Mouse (Mus musculus): ENCODE data around the gene Slc22a14. TPM values are rescaled to one million over a fixed set of nuclear protein-coding genes. Genes with fewer than 3 reads are reported as not detected.

Gene Slc22a14
- total RNA-seq, 4 experiments from 2014 or later: 0.31 to 0.47 TPM; not detected in 2

DNA sequence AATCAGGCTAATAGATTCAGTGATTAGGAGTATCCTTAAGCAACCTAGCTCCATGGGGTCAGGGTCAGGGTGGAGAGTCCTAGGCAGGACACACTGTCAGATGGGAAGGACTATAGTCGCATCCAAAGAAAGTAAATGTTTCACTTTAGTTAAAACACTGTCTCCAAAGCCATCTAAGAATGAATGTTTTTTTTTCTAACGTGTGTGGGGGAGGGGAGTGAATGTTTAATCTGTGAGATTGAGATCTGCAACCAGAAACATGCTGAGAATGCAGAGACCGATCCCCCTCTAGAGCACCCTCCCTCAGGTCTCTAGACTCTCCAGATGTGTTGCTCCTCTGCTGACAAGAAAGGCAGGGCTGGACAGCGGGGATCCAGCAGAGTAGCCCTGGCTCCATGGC lies 158.2 kb downstream of the Slc22a14 start:
- no peak for DNase-seq (ENCODE audit: low spot score)

DNA sequence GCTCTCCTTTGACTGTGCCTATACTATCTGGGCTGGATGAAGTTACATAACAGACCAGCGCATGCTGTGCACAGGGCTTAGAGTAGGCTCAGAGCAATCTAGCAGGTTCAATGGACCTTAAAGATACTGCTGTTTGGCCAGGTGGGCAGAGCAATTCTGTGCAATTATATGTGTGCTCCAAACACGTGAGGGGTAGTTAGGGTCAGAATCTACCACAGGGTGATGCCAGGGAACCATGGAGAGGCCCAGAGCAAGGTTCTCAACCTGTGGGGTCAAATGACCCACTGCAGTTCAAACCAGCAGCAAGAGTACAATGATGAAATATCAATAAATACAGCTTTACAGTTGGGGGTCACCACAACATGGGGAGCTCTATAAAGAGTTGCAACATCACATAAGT lies 158.7 kb downstream of the Slc22a14 start:
- no peak for DNase-seq (ENCODE audit: low spot score)

DNA sequence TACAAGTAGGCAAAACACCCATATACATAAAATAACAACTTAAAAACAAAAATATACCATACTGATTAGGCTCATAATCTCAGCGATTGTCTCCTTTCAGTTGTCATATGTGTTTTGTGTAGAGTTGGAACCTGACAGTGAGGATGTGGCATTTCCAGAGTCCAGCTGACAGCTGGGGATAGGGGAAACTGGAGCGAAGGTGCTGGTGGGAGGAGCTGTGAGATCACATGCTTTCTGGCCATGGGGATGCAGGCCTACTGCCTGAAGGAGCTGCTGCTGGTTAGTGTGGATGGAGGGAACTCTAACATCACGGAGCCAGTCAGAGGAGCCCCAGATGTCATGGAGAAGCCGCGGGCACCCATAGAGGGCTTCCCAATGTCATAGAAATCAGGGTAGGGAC lies 159.6 kb downstream of the Slc22a14 start:
- DNase-seq (ENCODE audit: low spot score): no peak

DNA sequence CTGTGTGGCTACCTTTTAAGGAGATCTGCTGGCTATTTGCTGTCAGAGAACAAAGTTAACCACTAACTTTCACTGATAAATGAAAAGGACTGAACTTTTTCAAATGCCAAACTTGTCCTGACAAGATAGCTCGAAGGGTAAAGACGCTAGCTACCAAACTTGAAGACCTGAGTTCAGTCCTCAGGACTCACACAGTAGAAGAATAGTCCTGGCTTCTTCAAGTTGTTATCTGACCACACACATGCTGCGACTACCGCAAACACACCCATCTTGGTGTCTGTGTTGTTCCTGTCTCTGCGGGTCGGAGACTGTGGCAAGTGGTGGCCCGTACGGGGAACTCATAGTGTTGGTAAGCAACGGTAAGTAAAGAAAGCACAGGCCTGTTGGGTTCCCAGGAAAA lies 161.7 kb downstream of the Slc22a14 start:
- DNase-seq (ENCODE audit: low spot score): no peak

DNA sequence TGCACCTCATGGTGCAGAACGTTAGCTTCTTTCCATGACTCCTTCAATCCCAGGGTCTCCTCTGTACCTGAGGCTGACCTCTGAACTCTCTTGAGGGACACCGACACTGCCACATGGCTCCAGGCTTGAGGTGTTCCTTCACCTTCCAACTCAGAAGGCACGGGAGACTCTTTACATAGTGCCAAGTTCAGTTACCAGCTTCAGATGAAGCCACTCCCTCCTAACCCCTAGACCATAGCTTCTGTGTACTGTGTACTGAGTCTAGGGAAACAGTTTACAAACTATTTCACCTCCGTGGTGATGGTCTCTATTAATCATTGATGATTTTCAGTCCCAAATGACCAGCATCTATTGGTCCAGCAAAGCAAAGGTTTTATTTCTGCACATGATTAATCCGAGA lies 163.7 kb downstream of the Slc22a14 start:
- DNase-seq (ENCODE audit: low spot score): no peak

DNA sequence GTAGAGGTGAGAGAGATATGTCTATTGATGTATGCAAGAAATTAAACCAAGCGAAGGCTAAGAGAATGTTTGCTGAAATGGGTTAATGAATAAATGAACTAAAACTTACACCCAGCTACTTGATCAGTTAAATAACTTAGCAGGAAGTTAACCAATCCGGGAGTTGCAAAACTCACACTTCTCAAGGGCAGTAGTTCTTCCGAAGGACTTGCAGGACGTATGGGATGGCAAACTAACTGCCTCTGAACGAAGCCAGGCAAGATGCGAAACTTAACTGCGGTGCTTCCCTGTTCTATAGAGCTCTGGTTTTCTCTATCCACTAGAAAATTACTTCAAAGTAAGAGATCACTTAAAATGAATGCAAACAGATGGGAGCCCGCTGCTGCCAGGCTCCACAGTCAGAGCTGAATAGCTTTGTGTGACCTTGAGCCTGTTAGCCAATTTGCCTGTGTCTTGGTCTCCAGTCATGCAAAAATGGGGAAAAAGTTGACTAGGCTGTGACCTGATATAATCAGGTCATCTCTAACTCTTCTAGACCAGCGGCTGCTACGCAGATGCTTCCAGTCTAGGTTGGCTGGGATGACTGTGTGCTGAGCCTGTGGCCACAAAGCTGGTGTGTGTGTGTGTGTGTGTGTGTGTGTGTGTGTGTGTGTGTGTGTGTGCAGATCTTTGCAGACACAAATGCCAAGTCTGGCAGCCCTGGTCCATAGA lies 166.0 kb downstream of the Slc22a14 start:
- DNase-seq (ENCODE audit: low spot score): no peak

DNA sequence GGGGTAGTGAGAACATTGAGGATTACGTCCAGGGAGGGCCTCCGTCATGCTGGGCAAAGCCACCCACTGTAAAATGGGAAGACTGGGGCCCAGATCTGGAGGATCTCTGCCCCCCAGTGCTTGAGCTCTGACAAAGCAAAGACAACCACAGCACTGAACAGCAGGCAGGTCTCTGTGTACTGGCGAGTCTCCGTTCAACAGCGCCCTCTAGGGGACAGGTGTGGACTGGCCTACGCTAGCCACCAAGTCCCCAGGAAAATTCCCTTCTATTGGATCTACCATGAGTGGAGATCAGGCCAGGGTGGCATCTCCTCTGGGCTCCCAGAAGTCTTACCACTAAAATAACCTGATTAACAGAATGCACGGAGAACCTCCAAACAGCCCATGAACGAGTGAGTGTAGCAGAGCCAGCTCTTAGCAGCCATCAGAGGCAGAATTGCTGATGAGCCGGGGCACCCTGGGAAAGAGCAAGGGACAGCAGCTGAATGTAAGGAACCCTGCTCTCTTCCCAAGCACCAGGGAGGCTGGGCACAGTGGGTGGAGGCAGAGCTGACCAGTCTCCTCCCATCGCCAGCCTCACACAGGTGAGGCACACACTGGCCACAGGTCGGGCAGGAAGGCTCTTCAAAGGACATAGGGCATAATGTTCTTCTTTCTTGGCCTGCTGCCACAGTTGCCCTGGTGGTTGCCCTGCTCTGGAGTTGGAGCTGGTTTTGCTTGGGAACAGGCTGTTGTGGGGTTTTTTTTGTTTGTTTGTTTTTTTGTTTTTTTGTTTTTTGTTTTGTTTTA lies 173.0 kb downstream of the Slc22a14 start:
- no peak for DNase-seq (ENCODE audit: low spot score)

DNA sequence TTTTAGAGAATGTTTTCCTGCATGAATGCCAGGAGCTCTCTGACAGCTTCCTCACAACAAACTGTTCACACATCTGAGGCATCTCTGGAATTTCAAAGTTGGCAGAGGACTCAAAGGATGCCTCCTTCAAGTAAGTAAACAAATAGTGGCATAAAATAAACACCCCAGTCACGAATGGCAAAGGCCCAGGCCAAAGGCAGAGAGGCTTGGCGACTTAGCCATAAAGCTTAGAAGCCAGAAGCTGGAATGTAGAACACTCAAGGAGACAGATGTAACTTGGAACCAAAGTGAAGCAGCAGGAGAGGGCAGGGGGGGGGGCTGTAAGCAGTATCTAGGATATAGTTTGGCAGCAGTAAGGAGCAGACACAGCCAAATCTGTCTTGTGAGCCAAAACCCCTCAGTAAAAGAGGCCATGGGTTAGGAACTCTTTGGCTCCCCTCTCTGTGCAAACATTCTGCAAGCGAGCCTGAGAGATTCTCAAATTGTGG lies 184.1 kb downstream of the Slc22a14 start:
- DNase-seq (ENCODE audit: low spot score): peak; percentile 30

DNA sequence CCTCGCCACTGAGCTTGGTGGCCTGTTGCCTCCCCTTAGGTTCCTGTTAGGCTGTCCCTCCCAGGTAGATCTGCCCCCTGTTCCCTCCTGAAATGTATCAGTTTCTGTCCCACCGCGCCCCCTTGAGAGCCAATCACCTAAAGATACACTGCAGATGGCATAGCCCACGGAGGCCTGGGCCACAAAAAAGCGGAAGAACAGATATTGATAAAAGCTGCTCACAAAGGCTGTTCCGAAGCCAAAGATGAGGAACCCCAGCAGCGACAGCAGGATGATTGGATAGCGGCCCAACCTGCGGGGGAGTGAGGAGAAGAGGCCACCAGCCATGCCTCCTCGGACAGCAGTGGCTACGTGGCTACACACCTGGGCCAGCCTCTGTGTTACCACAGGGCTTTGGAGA lies 186.1 kb downstream of the Slc22a14 start:
- DNase-seq (ENCODE audit: low spot score): no peak

DNA sequence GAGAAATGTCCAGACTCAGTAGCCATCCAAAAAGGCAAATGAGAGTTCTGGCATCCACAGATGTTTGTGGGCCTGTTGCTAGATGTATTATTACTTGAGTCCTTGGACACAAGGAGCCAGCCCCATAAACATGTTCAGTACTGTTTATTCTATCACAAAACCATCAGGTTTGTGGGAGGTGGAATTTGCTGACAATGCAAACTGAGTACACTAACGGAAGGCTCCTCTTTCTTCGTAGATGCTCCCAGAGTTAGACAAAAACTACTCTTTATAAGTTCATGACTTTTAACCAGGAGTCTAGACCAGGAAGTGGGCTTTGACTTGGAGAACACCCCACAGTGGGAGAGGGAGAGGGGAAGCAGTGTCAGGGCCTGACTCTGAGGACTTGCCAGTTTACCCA lies 197.7 kb downstream of the Slc22a14 start:
- DNase-seq (ENCODE audit: low spot score): no peak

DNA sequence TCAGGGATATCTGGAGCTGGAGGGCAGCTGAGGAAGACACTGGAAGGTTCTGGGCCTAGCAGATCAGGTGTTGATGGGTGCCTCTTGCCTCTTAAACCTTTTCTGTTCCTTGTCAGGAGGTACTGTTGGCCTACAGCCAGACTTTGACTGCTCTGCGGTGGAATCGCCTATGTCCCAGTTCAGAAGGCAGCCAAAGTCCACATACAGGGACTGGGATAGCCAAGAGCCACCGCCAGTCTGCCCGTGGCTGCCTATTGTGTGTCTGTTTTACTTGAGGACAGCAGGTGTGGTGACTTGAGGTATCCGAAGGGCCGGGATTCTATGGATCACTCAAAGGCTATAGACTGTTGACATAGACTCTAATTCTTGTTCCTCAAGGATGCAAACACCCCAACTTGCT lies 199.8 kb downstream of the Slc22a14 start:
- DNase-seq (ENCODE audit: low spot score): no peak

DNA sequence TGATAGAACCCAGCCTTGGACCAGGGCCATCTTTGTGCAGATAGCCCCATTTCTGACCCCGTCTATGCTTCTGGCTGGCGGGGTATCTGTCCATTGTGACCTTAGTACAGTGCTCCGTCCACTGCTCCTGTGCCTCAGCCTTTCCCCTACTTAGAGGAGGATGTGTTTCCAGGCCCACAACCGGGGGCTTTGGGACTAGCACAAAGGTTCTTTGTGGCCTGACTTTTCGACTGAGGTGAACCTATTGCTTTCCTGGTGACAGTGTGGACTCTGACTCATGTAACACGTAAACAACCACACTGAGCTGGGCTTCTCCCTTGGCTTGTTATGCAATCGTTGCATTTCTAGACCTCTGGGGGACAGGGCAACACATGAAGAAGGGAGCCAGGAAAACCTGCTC lies 200.6 kb downstream of the Slc22a14 start:
- DNase-seq (ENCODE audit: low spot score): no peak

DNA sequence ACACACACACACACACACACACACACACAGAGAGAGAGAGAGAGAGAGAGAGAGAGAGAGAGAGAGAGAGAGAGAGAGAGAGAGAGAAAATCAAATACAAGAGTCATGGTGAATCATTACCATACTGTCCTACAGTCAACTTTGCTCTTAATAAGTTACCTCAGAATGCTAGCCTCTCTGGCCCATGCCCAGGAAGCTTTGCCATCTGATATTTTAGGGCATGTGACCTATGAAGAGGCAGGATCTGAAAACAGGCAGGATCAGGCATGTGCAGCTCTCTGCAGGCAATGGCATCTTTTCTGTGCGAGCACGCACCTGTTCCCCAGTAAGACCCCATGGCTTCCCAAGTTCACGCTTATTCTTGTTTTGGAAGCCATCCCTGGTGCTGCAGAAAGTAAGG lies 204.7 kb downstream of the Slc22a14 start:
- no peak for DNase-seq (ENCODE audit: low spot score)

DNA sequence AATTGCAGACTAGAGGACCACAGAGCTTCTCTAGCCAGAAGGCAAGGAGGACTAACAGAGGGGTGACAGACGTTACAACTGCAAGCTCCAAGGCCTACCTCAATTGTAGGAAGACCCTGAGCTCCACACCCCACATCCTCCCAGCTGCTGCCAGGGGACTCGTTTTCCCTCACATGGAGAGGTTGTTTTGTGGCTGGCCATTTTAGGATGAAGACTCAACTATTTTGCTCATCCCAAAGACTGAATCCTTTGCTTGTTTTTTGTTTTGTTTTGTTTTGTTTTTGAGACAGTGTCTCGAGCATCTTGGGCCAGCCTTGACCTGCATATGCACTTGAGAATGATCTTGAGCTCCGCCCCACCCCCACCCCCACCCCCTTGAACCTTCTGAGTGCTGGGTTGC lies 206.5 kb downstream of the Slc22a14 start, which contains the start of gene Gm47289:
Gene Gm47289 (plus strand): TSS at position 301 of the 400 bp plus-strand sequence.
- DNase-seq (ENCODE audit: low spot score): no peak

DNA sequence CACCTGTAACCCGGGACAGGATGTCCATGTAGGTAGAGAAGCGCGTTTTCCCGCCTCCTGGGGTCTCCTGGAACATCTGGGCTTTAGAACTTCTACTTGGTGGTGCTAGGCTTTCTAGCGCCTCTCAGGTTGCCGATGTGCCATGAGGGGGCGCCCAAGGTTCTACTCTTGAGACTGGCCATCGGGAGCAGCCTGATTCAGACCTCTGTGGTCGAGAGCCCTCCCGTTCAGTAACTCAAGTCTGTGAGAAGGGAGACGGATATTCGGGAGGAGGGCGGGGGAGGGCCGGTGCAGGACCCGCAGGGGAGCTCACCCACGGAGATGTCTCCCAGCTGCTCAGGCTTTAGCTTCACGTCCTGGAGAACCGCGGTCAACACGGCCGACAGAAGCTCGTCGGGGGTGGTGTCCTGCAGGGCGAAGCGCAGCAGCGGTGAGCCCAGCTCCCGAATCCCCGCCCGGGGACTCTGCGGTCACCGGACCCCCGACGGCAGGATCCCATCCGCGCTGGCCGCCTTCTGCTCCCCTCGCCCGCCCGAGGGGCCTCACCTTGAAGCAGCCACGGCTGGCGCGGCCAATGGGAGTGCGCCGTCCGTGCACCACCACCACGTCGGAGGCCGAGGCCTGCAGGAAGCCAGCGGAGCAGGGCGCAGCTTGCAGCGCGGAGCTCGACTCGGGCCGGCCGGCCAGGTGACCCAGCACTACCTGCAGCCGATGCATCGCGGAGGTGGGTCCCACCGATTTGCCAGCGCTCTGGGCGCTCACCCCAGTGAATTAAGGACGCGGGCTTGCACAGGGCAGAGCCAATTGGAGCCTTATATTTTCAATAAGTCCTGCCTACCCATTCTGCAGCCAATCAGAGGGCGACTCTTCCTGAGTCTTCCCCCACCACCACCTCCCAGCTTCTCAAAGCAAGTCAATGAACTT lies 208.8 kb downstream of the Slc22a14 start, which contains the start of gene Acaa1b:
Gene Acaa1b (minus strand): TSS at position 816 of the 924 bp plus-strand sequence.
- DNase-seq (ENCODE audit: low spot score): peak; percentile 71

DNA sequence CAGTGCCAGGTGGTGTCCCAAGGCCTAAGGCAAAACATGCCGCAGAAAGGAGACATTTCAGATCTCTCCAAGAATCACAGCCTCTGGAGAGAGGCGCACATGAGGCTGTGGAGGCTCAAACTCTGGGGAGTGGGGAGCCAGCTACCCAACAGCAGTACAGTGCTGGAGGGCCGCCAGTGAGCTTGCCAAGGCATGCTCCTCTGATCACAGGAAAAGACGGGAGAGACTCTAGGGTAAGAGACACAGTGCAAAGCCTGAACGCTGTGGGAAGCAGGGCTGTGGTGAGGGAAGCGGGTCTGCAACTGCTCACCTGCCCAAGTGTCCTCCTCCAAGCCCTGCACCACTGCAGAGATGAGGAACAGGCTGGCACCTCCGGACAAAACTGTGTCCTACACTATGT lies 209.5 kb downstream of the Slc22a14 start:
- DNase-seq (ENCODE audit: low spot score): no peak

DNA sequence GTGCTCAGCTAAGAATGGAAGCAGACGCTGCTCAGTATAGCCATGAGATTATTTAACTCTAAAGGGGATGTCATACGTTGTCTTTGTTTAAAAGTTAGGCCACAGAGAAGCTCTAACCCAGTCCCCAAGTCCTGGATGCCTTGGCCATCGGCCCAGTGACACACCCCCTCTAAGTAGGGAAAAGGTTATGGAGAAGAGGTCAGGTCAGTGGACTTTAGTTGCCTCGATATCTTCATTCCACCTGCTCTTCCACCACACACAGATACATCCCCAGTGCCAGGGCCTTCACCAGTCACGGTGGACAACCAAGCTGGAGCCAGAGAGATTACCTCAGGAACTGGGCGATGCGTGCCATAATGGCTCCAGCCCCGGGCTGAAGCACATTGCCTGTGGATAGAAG lies 209.9 kb downstream of the Slc22a14 start:
- DNase-seq (ENCODE audit: low spot score): no peak

DNA sequence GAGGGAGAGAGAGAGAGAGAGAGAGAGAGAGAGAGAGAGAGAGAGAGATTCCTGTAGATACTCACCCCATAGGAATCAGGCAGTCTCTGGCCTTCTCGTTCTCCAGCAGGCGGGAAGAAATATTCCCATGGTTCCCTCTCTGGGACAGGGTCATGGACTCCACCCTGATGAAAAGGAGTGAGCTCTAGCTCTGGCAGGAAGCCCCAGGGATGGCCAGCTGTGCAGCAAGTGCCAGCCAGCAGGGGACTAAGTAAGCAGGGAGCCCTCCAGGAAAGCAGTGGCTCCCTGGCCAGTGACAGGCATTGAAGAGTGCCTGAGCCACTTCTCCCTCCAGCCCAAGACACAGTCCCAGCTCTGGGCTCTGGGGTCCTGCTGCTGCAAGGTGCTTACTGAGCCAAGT lies 213.6 kb downstream of the Slc22a14 start:
- no peak for DNase-seq (ENCODE audit: low spot score)

DNA sequence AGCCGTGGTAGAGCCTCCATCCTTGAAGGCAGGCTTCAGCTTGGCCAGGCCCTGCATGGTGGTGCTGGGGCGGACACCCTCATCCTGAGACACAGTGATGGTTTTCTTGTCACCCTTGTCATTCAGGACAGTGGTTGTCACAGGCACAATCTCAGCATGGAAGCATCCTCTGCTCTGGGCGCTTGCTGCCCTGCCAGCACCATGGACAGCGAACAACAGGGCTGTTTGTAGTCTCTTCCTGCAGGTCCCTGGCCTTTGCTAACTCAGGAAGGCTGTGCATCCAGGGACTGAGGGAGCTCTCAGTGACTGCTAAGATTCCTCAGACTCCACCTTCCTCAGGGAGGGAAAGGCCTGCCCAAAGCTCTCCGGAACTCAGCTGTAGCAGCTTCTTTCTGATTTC lies 215.8 kb downstream of the Slc22a14 start:
- DNase-seq (ENCODE audit: low spot score): no peak

DNA sequence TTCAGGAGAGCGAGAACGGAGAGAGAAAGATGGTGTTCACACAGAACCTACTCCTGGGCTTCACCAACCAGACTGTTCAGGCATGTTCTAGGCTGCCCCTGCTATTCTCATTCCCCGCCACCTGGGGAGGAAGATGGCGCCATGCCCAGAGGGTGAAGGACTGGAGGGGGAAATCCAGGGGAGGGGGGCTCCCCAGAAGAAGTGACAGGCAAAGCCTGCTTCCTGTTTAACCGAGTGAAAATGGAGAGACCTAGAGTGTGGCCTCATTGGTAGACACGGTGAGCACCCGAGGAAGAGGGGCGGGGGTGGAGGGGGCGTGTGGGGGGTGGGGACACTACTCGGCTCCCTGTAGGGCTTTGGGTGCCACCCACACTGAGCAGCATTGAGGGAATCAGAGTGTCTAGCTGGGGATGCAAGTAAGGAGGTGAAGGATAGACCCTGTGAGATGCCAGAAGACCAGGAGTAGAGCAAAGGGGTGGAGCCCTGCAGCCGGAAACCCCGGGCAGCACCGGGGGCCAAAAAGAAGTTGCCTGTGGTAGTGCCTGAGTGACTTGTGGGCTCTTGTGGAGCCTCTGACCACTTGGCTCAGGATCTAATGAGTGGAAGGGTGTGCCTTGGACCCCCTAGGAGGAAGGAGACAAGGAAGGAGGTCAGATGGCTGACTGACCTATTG lies 219.1 kb downstream of the Slc22a14 start:
- no peak for DNase-seq (ENCODE audit: low spot score)

DNA sequence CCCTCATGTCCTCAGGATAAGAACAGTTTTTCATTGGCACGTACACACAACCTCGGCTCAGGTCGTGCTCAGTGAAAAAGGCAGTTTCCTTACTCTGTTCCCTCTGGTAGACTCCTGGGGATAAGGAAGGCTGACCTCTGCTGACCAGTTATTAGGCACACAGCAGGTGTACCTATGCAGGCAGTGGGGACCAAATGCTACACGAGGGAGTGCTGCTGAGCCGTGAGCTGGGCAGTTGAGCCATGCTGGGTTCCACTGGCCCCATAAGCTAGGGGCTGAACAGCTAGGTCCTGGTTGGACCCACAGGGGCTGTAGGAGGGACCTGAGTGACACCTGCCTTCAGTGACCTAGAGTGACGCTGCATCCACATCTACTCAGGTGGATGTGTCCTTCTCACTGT lies 219.7 kb downstream of the Slc22a14 start:
- no peak for DNase-seq (ENCODE audit: low spot score)
